Mouse (Mus musculus) T-cell, adult 2 months (primary cell): Measurements from ENCODE around the gene Lrrc58.

ENCODE experiments used
- DNase-seq: peaks from one replicate; pipeline ENCODE4 v3.0.0; 2022; ENCODE audit warnings: low spot score

Lrrc58 gene

DNA sequence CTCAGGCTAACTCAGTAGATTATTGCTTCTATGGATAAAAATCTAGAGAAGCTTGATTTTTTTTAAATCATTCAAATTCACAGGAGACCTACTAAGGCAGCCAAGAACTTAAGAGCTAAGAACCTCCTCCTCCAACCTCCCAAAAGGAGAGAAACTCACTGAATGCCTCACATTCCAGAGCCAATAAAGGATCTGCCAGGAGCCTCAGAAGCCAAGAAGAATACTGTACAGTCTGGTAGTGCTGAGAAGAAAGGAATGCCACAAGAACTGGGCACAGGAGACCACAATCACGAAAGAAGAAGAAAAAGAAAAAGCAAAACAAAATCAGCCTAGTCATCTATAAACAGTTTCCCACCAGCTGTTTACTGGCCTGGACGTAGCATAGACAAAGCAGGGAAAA is 60.8 kb downstream of the Lrrc58 start:
- no peak for DNase-seq

DNA sequence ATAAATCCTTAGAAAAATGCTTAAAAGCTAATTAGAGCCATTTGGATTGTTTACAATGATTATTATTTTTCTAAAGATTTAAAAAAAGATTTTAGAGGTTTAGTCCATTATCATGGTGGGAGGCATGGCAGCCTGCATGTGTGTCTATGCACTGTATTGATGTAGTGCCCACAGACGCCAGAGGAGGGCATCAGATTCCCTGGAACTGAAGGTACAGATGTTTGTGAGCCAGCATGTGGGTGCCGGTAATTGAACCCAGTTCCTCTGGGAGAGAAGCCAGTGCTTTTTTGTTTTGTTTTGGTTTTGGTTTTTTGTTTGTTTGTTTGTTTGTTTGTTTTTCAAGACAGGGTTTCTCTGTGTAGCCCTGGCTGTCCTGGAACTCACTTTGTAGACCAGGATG is 61.4 kb downstream of the Lrrc58 start:
- no peak for DNase-seq

DNA sequence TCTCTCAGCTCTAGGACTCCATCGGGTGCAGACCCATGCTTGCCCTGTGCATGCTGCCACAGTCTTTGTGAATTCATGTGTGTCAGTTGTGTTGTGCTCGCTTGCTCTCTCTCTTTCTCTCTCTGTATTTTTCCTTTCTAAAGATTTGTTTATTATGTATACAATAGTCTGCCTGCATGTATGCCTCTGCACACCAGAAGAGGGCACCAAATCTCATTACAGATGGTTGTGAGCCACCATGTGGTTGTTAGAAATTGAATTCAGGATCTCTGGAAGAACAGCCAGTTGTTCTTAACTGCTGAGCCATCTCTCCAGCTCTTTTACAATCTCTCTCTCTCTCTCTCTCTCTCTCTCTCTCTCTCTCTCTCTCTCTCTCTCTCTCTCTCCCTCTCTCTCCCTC is 66.7 kb downstream of the Lrrc58 start:
- no peak for DNase-seq

DNA sequence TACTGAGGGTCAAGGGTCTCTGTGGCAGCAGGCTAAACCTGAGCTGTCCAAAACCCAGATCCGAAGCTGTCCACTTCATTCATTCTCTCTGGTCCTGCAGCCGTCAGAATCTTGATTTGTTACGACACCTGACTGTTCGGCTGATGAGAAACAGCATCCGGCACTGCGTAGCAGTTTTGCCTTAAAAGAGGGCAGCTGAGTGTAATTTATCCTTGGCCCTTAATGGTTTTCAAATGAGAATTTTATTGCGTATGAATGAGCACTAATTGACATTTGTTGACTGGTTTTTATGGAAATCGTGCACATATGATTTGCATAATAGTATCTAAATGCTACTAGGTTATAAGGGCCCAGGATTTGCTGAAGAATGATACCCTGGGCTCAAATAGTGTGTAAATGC is 69.1 kb downstream of the Lrrc58 start:
- no peak for DNase-seq
